Mouse (Mus musculus) CD4-positive, CD25-positive, alpha-beta regulatory T cell, adult 4 months (primary cell): ENCODE results near the gene Tlr13. TPM values are rescaled to one million over a fixed set of nuclear protein-coding genes. Genes with fewer than 3 reads are reported as not detected.
A peak's percentile ranks its signal among the peaks of the same experiment; 100 is the strongest.
"Not testable (repeated sequence)": the region's sequence is repeated elsewhere in the genome, so short reads cannot be mapped to it uniquely, and the experiment has no call there.

ENCODE experiments used
- ATAC-seq: one replicate; pipeline ENCODE4 v1.8.0; 2017
- polyA plus RNA-seq, 2 experiments: library from polyadenylated mRNA; unstranded; fragments of 100-300 nt; shearing (Covaris generic); gene quantifications; one replicate each; pipeline ENCODE4 v1.2.1; 2017

The Tlr13 gene
- polyA plus RNA-seq, 2 experiments from 2014 or later = not detected

GRCm38 (mm10) chrX:106186713-106187649 is 44.0 kb downstream of the Tlr13 start, which contains the start of gene Pgk1:
Pgk1 (plus strand) TSS chrX:106187100.
- peak; percentile 95 for ATAC-seq

DNA sequence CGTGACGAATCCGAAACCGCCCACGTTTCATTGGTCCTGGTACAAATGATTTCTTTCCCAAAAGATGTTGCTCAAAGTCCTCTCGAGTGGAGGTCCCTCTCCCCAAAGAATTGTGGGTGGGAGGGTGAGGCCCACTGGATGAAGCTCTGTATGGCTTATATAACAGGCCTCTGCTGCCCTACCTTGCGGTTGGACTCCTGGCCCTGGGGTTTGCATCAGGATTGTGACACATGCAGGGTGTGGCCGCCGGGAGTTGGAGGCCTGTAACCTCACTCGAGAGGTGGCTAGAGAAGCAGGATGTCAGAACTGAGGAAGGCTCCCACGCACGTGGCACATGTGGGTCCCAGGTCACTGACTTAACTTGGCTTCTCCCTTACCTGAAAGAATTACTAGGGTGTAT is 44.7 kb downstream of the Tlr13 start:
- peak; percentile 19 for ATAC-seq

DNA sequence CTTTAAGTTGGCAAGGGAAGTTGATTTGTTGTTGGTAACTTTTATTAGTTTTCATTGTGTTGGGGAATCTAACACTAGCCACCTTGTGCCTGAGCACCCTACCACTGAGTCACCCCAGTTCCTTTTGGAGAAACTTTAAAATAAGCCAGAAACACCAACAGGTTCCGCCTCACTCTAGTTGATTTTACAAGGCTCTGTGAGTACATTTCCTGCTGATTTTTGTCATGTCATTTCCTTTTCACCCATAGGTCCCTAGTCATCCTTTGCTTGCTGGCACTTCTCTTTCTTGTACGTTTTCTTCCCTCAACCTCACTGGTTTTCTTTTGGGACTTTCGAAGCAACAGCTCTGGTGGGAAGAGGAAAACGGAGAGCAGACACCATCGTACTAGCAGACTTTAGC is 46.4 kb downstream of the Tlr13 start:
- ATAC-seq = no peak

- no peak for ATAC-seq
Measured at GRCm38 (mm10) chrX:106190091-106190490, 47.1 kb downstream of the Tlr13 start.

GRCm38 (mm10) chrX:106194361-106194760 is 51.4 kb downstream of the Tlr13 start:
- ATAC-seq = not testable (repeated sequence)

DNA sequence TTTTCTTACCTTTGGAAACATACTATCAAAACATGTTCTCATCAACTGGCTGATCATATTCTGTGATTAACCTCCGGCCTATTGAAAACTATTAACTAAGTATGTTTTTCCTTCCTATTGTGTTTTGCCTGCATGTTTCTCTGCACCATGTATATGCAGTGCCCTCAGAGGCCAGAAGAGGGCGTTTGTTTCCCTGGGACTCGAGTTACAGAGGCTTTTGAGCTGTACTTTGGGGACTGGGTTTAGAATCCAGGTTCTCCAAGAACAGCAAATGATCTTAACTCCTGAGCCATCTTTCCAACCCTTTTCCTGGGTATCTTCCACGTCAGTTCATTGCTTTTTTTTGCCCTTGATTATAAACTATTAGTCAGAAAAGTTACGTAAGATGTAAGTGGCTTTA is 54.3 kb downstream of the Tlr13 start:
- no peak for ATAC-seq

DNA sequence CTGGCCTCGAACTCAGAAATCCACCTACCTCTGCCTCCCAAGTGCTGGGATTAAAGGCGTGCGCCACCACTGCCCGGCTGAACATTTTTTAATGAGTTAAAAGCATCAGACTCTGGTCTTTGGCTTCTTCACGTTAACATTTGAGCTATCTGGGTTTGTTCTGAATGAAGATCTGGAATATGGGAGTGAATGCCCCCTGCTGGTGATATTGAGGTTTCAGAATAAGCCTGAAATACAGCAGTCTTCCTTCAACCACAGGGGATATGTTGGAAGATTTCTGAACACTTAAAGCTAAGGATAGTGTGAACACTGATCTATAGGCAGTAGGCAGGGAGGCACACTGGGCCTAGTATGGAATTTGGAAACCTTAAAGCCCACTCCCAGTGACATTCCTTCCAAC is 55.9 kb downstream of the Tlr13 start:
- ATAC-seq = no peak

DNA sequence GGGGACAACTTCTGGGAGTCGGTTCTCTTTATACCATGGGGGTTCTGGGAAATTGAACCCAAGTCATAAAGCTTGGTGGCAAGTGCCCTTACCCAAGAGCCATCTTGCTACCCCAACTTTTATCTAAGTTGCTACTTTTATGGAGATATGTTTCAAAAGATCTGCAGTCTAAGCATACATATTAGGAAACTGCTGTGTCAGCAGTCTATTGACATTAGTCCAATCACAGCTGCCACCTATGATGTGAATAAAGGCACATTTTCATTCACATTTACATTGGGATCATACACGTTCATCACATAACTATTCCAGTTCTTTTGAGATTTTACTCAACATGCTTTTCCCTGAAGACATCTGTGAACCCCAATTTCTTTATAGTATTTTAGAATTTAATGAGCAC is 66.1 kb downstream of the Tlr13 start:
- ATAC-seq = no peak

Other genes with a start within 250 kb of the Tlr13 start
- gene Atrx, start 213.8 kb upstream of the Tlr13 start, polyA plus RNA-seq = 100 to 1,000 TPM; 334 to 414 TPM
- 10 to 100 TPM; 25.6 to 30.8 TPM for gene Magt1, start 131.3 kb upstream of the Tlr13 start, polyA plus RNA-seq
- gene Cox7b, start 127.5 kb upstream of the Tlr13 start, polyA plus RNA-seq = 100 to 1,000 TPM; 132 to 352 TPM
- 10 to 100 TPM in 1 of 2 experiments, 1 to 10 TPM in 1; 8.7 to 11.7 TPM for gene Atp7a, start 115.9 kb upstream of the Tlr13 start, polyA plus RNA-seq
- gene Pgk1, start 43.9 kb downstream of the Tlr13 start, polyA plus RNA-seq = 100 to 1,000 TPM; 128 to 183 TPM
- gene Taf9b, start 78.0 kb downstream of the Tlr13 start, polyA plus RNA-seq = 10 to 100 TPM; 44.2 to 52.8 TPM
- gene Fnd3c2, start 112.2 kb downstream of the Tlr13 start, polyA plus RNA-seq = not detected